Mouse (Mus musculus) megakaryocyte progenitor cell, adult 5-6 weeks (primary cell): ENCODE data around the gene Insig2. TPM values are rescaled to one million over a fixed set of nuclear protein-coding genes. Genes with fewer than 3 reads are reported as not detected.

Experiments
- ATAC-seq: replicated peaks from 2 replicates; pipeline ENCODE4 v1.8.0; 2016; ENCODE audit warnings: mild to moderate bottlenecking, moderate TSS enrichment, inconsistent platforms; ENCODE audit not compliant: poor library complexity
- total RNA-seq, 2 experiments: library from RNA; stranded (forward) in 1 of 2; stranded (reverse) in 1 of 2; fragments of 157-497, 149-512 nt in 1 of 2; fragments of 200-1000 nt in 1 of 2; gene quantifications; 2 replicates each; pipeline versions ENCODE4 v1.2.3 to v1.2.4; 2015 to 2017

Insig2 gene
- total RNA-seq (2015) (11.2 and 24.8 TPM in 2 replicates), total RNA-seq (2017) (8.2 and 19.7 TPM in 2 replicates)

DNA sequence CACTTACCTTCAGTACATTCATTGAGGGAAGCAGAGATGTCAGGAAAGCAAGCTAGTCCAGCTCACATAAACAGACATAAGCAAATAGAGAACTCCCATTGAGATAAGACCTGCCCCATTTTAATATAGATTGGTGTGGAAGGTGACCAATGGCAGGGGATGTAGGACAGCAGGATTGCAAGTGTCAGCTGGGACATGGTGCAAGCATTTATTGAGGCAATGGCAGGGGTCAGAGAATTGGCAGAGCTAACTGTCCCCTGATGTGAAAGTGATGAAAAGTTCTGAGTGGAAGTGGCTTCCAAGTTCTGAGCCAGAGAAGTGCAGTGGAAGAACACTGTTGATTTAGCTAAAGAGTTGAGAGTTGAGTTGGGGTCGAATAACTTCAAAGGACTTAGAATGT is at the start of gene Insig2:
Gene Insig2 (minus strand): TSS at position 105 of the 400 bp plus-strand sequence.
- no peak for ATAC-seq

DNA sequence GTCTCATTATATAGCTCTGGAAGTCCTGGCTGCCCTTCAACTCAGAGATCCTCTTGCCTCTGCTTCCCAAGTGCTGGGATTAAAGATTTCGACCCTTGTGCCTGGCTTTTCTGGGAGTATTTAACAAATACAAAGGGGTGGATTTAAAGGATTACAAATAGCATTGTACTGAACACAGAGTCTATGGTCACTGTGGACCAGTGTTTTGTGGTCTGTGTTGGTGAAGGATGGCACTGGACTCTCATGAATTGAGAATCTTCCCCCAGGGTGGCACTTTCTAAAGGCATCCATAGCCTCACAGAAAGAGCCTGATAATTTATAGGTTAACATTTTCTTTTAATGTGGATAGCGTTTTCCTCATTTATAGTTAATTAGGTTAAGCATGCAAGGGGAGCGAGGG is 49.2 kb upstream of the Insig2 start:
- no peak for ATAC-seq

DNA sequence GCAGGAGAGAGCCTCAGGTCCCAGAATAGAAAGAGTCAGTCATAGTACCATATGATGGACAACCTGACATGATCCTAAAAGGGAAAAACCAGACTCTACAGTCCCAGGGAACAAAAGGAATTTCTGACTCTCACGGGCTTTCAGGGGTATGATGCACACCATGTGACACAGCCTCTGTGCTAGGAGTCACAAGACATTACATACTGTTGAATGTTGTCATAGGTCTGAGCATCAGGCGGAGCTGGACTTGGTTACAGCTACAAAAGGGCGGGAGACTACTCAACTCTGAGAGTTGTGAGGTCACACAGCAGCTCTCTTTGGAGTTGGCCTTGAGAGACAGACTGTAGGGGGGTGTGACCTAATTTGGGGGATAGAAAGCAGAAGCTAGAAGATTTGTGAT is 47.6 kb upstream of the Insig2 start:
- ATAC-seq = no peak

DNA sequence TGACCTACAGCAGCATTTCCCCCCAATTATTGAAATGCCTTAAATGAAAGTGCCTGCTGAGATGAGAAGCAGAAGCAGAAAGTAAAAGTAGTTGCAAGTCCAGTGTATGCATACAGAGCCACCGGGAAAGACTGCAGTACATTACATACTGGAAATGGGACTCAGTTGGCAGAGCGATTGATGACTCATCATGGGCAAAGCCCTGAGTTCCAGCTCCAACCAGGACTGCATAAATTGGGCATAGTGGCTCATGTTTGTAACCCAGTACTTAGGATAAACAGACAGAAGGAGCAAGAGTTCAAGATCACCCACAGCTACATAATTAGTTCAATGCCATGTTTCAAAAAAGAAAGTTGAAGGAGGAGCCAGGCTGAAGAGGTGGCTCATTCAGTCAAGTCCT is 45.5 kb upstream of the Insig2 start:
- ATAC-seq = no peak

DNA sequence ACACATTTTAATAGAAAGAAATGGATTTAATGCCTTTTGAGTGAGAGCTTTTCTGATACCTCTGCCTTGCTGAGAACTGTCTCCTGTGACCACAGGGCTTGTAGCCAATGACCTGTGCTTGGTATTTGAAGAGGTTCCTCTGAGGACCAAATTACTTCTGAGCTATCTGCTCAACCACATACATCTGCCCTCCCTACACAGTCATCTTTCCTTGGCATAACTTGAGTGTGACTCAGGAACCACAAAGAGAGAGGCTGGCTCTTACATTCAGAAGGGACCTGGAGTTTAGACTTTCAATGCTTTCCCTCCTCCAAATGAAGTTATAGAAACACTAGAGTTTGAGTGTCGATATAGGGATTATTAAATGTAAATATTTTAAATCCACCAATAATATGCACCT is 45.0 kb upstream of the Insig2 start:
- no peak for ATAC-seq

DNA sequence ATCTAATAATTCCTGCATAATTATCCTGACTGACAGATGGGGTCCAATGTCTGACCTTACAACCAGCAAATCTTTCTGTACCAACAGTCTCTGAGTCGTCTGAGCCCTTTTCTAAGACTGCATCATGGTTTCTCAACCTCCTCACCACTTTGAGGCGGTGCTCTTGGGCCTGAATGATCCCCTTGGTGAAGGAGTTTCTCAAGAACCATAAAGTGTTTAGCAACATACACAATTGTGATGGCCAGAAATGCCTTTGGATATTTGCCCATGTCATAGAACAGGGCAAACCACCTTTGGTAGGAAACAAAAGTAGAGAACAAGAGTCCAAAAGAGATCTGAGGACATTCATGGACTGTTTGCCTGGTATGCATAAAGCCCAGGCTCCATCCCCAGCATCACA is 41.2 kb upstream of the Insig2 start:
- ATAC-seq = no peak

DNA sequence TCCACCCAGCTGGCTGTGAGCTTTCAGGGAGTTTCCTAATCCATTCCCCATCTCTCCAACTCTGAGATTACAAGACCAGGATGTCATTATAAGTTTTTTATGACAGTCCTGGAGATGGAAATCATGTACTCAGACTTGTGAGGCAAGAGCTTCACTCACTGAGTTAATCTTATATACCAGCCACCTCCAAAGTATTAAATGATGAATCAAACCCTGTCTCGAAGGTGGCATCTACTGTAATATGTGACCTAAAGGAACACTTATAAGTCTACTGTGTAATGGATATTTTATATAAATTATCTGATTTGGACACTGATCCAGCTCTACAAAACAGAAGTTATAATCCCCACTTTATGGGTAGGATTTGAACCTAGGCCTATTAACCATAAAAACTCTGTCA is 40.3 kb upstream of the Insig2 start:
- no peak for ATAC-seq

DNA sequence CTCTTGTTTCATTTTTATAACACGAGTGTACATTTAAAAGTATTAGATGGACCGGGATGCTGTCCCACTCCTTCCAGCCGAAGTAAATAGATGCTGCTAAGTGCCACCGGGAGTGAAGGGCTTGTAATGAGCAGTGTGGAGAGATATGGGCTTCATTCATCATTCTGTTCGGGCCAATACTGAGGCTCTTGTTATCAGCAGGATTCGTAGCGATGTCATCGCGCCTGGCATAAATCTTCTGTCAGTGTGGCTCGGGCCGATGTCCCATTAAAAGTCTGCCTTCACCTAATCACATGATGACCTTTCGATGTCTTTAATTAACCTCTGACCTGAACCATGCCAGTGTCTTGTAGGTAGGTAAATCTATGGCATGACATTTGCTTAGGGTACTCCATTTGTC is 39.1 kb upstream of the Insig2 start:
- no peak for ATAC-seq

DNA sequence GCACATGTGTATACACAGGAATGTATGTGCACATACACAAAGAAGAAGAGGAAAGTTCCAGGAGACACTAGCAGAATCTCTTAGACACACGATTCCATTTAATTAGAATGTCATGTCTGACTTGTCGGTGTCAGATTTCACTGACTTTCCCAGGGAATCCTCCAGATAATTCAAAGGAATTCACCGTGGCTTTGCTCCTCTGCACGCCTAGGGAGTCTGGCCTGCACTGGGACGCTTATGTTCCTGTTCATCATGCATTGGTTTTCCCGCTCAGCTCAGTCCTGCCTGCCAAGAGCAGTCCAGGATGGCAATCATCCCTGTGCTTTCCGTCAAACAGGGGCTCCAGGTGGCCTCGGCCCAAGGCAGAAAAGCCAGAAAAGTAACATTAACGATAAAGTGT is 34.9 kb upstream of the Insig2 start:
- ATAC-seq = no peak

DNA sequence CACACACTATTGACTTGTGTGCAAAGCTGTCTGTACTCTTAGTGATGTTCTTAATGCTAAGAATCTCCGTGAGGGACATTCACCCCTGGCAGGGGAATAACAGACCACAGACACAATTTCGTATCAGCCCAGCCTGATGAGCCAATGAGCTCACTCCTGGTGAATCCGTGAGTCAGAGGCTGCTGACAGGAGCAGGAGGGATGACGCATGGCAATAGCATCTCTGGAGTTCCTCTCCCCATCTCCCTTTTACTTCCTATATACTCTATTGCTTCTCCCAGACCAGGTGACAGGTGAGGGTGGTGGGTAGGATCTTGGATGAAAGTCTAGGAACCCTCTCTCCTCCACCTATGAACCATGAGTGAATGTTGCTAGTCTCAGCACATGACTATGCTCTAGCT is 28.2 kb upstream of the Insig2 start:
- no peak for ATAC-seq

DNA sequence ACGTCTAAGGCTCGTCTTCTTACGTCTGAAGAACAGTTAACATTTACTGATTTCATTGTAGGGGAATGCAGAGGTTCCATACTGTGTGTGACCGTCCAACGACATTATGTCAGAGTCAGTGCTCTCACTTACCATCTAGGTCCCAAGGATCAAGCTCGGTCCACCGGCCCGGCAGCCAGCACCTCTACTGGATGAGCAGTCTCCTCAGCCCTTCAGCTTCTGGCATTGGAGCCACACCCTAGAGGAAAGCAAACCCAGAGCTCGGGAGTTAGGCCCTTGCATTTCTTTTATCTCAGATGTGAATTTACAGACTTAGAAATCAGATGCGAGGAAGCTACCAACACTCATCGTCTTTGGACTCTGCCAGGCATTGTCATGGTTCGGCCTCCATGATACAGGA is 27.3 kb upstream of the Insig2 start:
- no peak for ATAC-seq

DNA sequence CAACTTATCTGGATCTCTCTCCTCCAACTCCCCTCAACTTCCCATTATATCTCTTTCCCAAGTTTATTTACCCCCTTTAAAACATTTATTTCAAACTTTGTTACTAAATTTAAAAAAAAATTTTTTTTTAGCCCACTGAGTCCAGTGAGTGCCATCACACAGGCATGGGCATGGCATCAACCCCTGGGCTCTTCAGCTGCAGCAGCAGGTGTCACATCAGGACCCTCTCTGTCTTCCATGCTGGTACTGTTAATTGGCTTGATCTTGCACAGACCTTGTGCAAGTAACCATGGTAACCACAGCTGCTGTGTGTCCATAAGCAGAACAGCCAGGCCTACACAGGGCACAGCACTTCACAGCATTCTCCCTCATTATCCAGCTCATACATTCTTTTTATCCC is 21.4 kb upstream of the Insig2 start:
- ATAC-seq = no peak

DNA sequence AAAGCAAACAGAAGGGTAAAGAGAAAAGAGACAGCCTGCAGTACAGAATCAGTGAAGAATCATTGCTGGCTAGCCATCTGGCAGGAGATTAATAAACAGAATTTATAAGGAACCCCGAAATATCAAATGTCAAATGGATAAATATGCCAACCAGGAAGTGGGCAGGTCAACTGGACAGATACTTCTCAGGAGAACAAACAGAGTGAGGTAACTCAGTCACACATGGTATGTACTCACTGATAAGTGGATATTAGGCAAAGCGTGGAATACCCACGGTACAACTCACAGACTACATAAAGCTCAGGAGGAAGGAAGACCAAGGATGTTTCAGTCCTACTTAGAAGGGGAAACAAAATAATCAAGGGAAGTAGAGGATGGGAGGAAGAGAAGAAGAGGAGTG is 18.6 kb upstream of the Insig2 start:
- no peak for ATAC-seq

DNA sequence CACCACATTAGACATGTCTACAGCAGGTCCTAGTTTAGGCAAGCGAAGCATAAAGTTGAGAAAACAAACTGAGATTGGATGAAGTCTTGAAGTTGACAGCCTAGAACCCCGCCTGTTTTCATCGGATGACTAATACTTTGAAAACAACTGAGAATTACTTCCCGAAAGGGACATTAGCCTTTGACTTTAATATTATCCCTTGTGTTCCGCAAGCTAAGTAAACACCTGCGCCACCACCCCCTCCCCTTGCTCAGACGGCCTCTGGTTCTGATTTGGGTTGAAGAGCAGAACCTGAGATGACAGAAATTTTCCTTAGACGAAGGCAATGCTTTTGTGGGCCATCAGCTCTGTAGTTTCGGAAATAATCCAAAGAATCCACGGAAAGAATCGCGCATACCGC is 18.2 kb upstream of the Insig2 start:
- ATAC-seq = no peak

DNA sequence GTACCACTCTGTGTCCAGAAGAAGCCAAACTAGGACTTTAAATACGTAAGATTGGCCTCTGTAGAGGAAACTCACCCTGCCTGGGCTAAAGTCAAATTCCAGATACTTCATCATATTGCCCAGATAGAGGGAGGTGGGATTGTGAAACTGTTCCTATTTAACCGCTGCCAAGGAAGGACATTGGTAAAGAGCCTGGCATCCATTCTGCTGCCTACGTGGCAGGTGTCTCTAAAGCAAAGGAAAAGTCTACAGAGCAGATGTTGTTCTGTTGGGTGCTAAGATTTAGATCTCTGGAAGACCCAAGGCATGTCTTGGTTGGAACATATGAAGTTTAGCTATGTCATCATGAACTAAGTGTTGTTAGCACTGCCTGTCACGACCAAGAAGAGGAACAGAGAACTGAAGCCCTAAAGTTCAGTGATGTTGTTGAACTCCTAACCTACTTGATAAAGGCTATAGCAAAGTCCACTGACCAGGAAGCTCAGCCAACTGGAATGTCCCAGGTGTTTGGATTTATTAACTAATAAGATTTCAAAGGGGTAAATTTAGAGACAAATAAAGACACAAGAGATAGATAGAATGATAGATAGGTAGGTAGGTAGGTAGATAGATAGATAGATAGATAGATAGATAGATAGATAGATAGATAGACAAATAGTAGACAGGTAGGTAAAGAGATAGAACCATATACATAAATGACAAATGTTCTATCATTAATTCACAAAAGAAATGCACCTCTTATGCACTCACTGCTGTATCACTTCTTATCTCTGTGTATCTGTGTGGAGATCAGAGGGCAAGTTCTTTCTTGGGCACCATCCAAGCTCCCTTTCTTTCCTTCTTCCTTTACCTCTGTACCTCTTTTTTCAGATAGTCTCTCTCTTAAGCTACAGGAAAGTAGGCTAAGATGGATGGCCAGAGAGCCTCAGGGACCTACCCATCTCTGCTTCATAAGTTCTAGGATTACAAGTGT is 16.8 kb upstream of the Insig2 start:
- no peak for ATAC-seq

DNA sequence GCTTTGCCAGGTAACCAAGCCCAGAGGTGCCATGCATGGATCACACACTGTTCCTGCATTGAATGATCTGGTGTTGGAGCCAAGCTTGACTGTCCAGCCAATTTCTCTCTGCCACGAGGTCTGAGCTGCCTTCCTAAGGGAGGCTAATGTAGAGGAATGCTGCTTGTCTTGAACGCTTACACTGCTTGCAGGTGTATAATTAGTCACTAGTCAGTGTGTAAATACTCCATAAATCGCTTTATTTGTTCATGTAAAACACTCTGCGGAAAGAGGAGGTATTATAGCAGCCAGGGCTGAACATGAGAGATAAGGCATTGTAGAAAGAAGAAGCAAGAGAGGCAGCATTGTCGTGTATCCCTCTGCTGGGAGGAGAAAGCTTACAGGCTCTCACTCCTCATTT is 11.6 kb upstream of the Insig2 start:
- no peak for ATAC-seq

DNA sequence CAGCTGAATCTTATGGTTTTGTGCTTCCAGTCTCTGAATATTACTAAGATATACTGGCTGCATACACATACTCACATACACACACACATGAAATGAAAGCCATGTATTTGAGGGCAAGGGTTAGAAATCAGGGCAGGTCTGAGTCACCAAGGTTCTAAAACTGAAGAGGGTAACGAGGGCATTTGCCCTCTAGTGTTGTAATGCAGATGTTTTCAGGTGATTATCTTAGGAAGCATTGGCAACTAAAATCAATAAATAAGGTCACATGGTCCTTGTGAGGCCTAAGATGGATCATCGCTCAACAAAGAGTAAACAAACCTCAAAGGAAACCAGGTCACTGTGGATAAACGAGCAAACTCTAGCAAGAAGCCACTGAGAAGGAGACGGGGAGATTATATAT is 3.4 kb upstream of the Insig2 start:
- no peak for ATAC-seq

DNA sequence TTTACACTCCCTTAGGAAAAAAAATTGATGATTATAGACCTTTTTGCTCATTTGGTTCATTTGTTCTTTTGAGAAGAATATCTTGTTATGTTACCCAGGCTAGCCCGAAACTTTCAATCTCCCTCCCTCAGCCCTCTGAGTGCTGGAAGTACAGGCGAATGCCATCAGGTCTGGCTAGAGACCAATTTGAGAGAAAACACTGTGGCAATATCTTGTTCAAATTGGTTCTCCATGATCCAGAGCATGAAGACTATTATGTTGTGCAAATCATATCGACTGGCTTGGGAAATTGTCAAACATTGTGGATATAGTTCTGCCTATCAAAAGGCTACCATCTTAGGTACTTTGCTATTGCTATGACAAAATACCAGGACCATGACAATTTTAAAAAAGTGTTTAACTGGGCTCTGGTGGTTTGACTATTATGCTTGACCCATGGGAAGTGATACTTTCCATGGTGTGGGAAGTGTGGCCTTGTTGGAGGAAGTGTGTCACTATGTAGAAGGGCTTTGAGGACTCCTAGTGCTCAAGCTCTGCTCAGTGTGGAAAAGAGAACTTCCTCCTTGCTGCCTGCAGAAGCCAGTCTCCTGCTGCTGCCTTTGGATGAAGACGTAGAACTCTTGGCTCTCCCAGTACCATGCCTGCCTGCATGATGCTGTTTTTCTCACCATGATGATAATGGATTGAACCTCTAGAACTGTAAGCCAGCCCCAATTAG is 1.8 kb upstream of the Insig2 start:
- ATAC-seq = peak; percentile 77

DNA sequence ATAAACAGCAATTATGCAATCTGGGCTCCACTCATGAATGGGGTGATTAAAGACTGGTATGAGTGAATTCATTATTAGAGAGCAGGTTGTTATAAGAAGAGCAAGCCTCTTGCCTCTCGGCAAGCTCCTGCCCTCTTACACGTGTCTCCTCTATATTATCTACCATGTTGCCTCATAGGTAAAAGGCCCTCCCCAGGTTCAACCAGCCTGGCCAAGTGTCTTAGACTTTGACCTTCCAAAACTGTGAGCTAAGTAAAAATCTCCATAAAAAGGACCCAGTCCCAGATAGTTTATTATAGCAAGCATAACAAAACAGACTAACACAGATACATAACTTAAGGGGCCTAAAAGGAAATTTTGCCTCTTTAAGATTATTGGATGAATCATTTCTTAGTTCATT is 1.8 kb downstream of the Insig2 start:
- ATAC-seq = no peak

DNA sequence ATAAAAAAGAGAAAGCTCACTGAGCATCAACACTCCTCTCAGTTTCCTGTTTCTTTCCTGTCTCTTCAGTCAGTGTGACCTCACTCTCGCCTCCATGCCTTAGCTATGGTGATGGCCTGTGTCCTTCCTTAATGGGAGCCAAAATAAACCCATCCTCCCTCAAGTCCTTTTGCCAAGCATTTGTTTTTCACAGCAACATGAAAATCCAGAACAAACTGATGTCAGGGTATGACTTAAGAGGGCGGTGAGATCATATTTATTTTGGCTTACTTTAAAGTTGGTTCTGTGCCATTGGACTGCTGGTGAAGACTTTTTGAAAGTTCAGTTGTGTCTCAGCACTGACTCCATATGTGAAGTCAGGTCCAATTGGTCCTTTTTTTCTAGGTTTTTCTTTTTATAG is 3.0 kb downstream of the Insig2 start:
- no peak for ATAC-seq

DNA sequence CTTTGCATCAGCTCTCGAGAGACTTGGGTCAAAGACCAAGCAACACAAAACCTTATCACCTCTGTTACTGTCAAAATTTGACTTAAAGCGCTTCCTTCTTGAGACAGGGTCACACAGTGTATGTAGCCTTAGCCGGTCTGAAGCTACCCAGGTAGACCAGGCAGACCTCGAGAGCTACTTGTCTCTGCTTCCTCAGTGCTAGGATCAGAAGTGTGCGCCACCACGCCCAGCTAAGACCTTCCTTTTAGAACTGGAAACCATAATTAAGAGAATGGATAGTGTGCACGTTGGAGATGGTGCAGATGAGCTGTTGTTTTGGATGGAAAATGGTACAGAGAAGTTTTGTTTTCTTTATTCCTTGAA is 4.2 kb downstream of the Insig2 start:
- peak; percentile 56 for ATAC-seq
